Mouse (Mus musculus) retina, adult 2 months (tissue): ENCODE measurements around the gene Adgrl1.

ENCODE experiments used
- DNase-seq: peaks from one replicate; pipeline ENCODE4 v3.0.0-alpha.2; 2012; ENCODE audit warnings: low read depth, low spot score

Adgrl1 gene

GRCm38 (mm10) chr8:83899363-83900252 lies at the start of gene Adgrl1:
Adgrl1 (plus strand) TSS chr8:83900105.
- DNase-seq: peak; percentile 76

- no peak for DNase-seq
These were observed 47.6 kb upstream of the Adgrl1 start for GRCm38 (mm10) chr8:83852329-83852728.

GRCm38 (mm10) chr8:83853323-83854050 lies 46.4 kb upstream of the Adgrl1 start:
- no peak for DNase-seq

GRCm38 (mm10) chr8:83856486-83857065 lies 43.3 kb upstream of the Adgrl1 start:
- no peak for DNase-seq

GRCm38 (mm10) chr8:83862439-83863268 lies 37.3 kb upstream of the Adgrl1 start:
- no peak for DNase-seq

- no peak for DNase-seq
These were observed 24.8 kb upstream of the Adgrl1 start for GRCm38 (mm10) chr8:83874881-83875655.

GRCm38 (mm10) chr8:83875656-83876040 lies 24.3 kb upstream of the Adgrl1 start:
- no peak for DNase-seq

GRCm38 (mm10) chr8:83876080-83876837 lies 23.6 kb upstream of the Adgrl1 start:
- DNase-seq: no peak

- no peak for DNase-seq
These were observed 23.1 kb upstream of the Adgrl1 start for GRCm38 (mm10) chr8:83876838-83877223.

- no peak for DNase-seq
These were observed 11.5 kb upstream of the Adgrl1 start for GRCm38 (mm10) chr8:83888409-83888808.

- DNase-seq: no peak
These were observed 7.8 kb upstream of the Adgrl1 start for GRCm38 (mm10) chr8:83892061-83892460.

GRCm38 (mm10) chr8:83893915-83894314 lies 6.0 kb upstream of the Adgrl1 start:
- DNase-seq: no peak

- no peak for DNase-seq
These were observed 4.0 kb upstream of the Adgrl1 start for GRCm38 (mm10) chr8:83895894-83896293.

GRCm38 (mm10) chr8:83896461-83896860 lies 3.4 kb upstream of the Adgrl1 start:
- DNase-seq: no peak

- DNase-seq: no peak
These were observed 2.7 kb upstream of the Adgrl1 start for GRCm38 (mm10) chr8:83897211-83897610.

- no peak for DNase-seq
These were observed 1.4 kb upstream of the Adgrl1 start for GRCm38 (mm10) chr8:83898456-83898855.

GRCm38 (mm10) chr8:83898985-83899362 lies 931 bp upstream of the Adgrl1 start:
- peak; percentile 60 for DNase-seq

- DNase-seq: no peak
These were observed 506 bp downstream of the Adgrl1 start for GRCm38 (mm10) chr8:83900266-83900956.

- no peak for DNase-seq
These were observed 1.0 kb downstream of the Adgrl1 start for GRCm38 (mm10) chr8:83900957-83901270.
